Mouse (Mus musculus): ENCODE measurements around the gene Tenm2.

DNA sequence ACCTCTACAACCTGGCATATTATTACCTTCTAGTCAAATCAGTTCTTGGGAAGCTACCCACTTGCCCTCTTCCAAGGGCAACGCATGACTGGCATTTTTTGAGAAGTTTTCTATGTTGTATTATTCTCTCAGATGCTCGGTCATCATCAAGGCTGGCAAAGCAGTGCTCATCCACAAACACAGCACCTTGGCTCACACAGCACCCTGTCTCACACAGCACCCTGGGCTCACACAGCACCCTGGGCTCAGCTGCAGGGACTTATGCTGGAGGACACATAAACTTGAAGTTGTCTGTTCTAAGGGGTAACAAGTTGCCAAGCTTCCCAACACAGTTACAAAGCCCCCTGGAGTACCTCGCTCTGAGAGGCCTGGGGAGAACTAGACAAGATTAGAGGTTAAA, 1258.0 kb downstream of the Tenm2 start:
- TF ChIP-seq EP300 (IDR thresholded peaks at IDR 0.05; ENCODE audit: low read length) (no peak), CHD2 (IDR thresholded peaks at IDR 0.05; ENCODE audit: low read length) (no peak), MXI1 (IDR thresholded peaks at IDR 0.05; ENCODE audit: low read depth, low read length) (no peak)
